Mouse (Mus musculus) liver, adult (tissue): ENCODE results near the gene Ube2q1.

Experiments used
- GATA4 ChIP-seq: IDR thresholded peaks from 2 replicates; pipeline ENCODE4 v1.6.1; 2014; ENCODE audit warnings: mild to moderate bottlenecking, low read length; ENCODE audit not compliant: insufficient replicate concordance

Ube2q1 gene

GRCm38 (mm10) chr3:89830815-89831591 lies 57.6 kb downstream of the Ube2q1 start, which contains the start of gene She:
Gene She (plus strand): TSS chr3:89831370.
- peak; percentile 39; the same call in 1 of the 2 replicates for TF ChIP-seq GATA4
